Mouse (Mus musculus): ENCODE data around the gene Ano6.

DNA sequence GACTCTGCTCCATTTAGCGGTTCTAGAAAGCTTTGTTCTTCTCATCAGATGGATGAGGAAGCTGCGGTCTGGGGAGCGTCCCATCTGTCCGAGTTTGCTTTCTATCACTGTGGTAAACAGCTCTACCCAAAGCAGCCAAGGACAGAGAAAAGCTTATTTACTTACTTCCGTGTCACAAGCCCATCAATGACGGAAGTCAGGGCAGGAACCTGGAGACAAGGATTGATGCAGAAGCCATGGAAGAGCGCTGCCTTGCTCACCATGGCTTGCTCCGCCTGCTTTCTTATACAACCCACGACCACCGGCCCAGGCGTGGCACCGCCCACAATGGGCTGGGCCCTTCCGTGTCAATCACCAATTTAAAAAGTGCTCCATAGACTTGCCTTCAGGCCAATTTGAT lies 18.3 kb upstream of the Ano6 start:
- TF ChIP-seq CTCF (IDR thresholded peaks at IDR 0.05; ENCODE audit: low read depth) (no peak), EP300 (IDR thresholded peaks at IDR 0.05; ENCODE audit: low read depth) (no peak)
